Mouse (Mus musculus) MEL (cell line): ENCODE data around the gene Plekhj1.

Source experiments
- CTCF ChIP-seq, 3 experiments: IDR thresholded peaks in 2 of 3; conservative IDR thresholded peaks in 1 of 3; 2 replicates each; pipeline ENCODE4 v1.5.1; 2011 to 2012; ENCODE audit warnings: low read length in 3 of 3, low read depth in 2 of 3, mild to moderate bottlenecking in 2 of 3, improper control_type of control experiment in 1 of 3, inconsistent platforms in 1 of 3, mixed read lengths in 1 of 3, moderate library complexity in 1 of 3; ENCODE audit not compliant: control insufficient read depth in 1 of 3, insufficient read depth in 1 of 3, poor library complexity in 1 of 3, severe bottlenecking in 1 of 3
- ETS1 ChIP-seq: IDR thresholded peaks from 2 replicates; pipeline ENCODE4 v1.6.1; 2012; ENCODE audit warnings: low read depth, mild to moderate bottlenecking, inconsistent platforms, low read length, improper control_type of control experiment, moderate library complexity
- GABPA ChIP-seq: IDR thresholded peaks from 2 replicates; pipeline ENCODE4 v1.6.1; 2012; ENCODE audit warnings: low read depth, mild to moderate bottlenecking, inconsistent platforms, low read length, improper control_type of control experiment, moderate library complexity
- JUND ChIP-seq: IDR thresholded peaks from 2 replicates; pipeline ENCODE4 v1.6.1; 2011; ENCODE audit warnings: low read depth, mild to moderate bottlenecking, improper control_type of control experiment, low read length
- MAX ChIP-seq: IDR thresholded peaks from 2 replicates; pipeline ENCODE4 v1.6.1; 2011; ENCODE audit warnings: low read length, improper control_type of control experiment
- POLR2A ChIP-seq, 2 experiments: IDR thresholded peaks; 2 replicates each; pipeline ENCODE4 v1.6.1; 2011 to 2012; ENCODE audit warnings: low read length in 2 of 2, mild to moderate bottlenecking in 2 of 2, control low read depth in 1 of 2, improper control_type of control experiment in 1 of 2, low read depth in 1 of 2, moderate library complexity in 1 of 2; ENCODE audit not compliant: control insufficient read depth in 1 of 2, insufficient read depth in 1 of 2, poor library complexity in 1 of 2
- POLR2AphosphoS2 ChIP-seq: IDR thresholded peaks from 2 replicates; pipeline ENCODE4 v1.6.1; 2011; ENCODE audit warnings: low read length, improper control_type of control experiment
- RAD21 ChIP-seq: IDR thresholded peaks from 2 replicates; pipeline ENCODE4 v1.6.1; 2011; ENCODE audit warnings: mild to moderate bottlenecking, low read depth, low read length, improper control_type of control experiment
- TAL1 ChIP-seq: IDR thresholded peaks from 2 replicates; pipeline ENCODE4 v1.6.1; 2012; ENCODE audit warnings: mild to moderate bottlenecking, inconsistent platforms, low read length, moderate library complexity, mixed read lengths
- USF1 ChIP-seq: IDR thresholded peaks from 2 replicates; pipeline ENCODE4 v1.6.1; 2014; ENCODE audit warnings: low read depth, mild to moderate bottlenecking, inconsistent platforms, low read length, improper control_type of control experiment, moderate library complexity
- USF2 ChIP-seq, 2 experiments: IDR thresholded peaks; 2 replicates each; pipeline ENCODE4 v1.6.1; 2011 to 2012; ENCODE audit warnings: improper control_type of control experiment in 2 of 2, low read length in 2 of 2, borderline replicate concordance in 1 of 2, inconsistent platforms in 1 of 2, low read depth in 1 of 2, mild to moderate bottlenecking in 1 of 2; ENCODE audit not compliant: insufficient read depth in 1 of 2

DNA sequence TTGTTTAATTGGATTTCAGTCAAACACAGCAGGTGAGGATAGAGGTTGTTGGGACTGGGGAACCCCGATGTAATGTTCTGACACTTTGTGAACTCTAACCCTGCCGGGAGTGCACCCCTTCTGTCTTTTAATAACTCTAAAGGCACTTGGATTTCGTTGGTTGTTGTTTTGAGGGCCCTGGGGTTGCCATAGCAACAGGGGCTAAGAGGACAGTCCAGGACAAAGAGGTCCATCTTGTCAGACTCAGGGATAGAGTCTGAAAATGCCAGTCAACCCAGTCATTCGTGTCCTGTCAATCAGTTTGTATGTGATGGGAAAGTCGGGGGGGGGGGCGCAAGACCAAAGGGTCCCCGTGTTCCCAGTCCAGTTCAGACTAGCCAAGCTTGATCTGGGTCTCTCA is 34.4 kb upstream of the Plekhj1 start:
- no peak for TF ChIP-seq JUND
- TF ChIP-seq POLR2AphosphoS2, result no peak
- TF ChIP-seq ETS1, result no peak
- no peak for TF ChIP-seq CTCF (IDR thresholded peaks at IDR 0.05 in 2 of 3, conservative IDR thresholded peaks at IDR 0.05 in 1 of 3; ENCODE audit: control insufficient read depth in 1 of 3, insufficient read depth in 1 of 3, low read depth in 2 of 3, low read length in 3 of 3, poor library complexity in 1 of 3, severe bottlenecking in 1 of 3)
- TF ChIP-seq TAL1, result no peak
- TF ChIP-seq RAD21, result no peak
- TF ChIP-seq GABPA, result no peak
- TF ChIP-seq POLR2A (IDR thresholded peaks at IDR 0.05; ENCODE audit: control insufficient read depth in 1 of 2, insufficient read depth in 1 of 2, low read depth in 1 of 2, low read length in 2 of 2, poor library complexity in 1 of 2), result no peak
- TF ChIP-seq USF1, result no peak
- no peak for TF ChIP-seq USF2 (IDR thresholded peaks at IDR 0.05; ENCODE audit: borderline replicate concordance in 1 of 2, insufficient read depth in 1 of 2, low read depth in 1 of 2, low read length in 2 of 2)
- TF ChIP-seq MAX, result no peak
